Mouse (Mus musculus): ENCODE data around the gene Cptp. TPM values are rescaled to one million over a fixed set of nuclear protein-coding genes. Genes with fewer than 3 reads are reported as not detected.
A peak's percentile ranks its signal among the peaks of the same experiment; 100 is the strongest.

Cptp gene
- polyA plus RNA-seq (2014; fragmentation: Nextera tagmentation; extraction: Ambion mirVana) = 11.1 and 18.8 TPM in 2 replicates

DNA sequence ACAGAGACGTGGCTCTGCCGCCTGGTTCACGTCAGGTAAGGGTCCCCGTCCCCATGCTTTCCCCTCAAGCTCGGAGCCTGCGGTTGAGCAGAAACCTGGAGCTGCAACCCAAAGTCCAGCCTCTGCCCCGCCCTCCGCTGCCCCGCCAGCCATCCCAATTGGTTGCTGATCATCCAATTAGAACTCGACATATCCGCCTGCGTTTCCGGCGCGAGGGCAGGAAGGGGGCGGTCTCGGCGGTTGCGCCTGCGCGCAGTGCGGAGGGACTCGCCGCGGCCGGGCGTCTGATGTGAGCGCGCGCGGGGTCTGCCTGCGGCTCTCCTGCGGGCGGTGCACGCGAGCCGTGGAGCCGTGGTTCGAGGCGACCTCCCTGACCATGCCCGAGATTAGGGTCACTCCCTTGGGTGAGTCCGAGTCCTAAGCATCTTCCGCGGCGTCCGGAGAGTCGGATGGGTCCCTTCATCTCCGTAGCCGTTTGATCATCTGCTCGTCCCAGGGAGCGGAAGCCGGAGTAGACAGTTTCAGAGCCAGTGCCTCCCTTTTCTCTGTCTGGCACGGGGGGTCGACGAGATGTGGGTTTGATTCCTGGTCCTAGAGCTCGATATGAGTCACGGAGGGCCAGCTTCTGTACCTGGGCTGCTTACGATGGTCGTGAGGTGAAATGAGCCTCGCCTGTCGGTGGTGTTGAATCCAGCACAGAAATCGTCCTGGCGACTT, at the start of gene Cptp, which contains the start of gene Ints11:
Gene Cptp (minus strand): TSS at position 124 of the 717 bp plus-strand sequence.
Gene Ints11 (plus strand): TSS at position 230 of the 717 bp plus-strand sequence.
- H3K27me3 ChIP-seq (ENCODE audit: control insufficient read depth, insufficient read depth, low read length) = no peaks in the 10 kb centered on the region
- peak; percentile 97 for ATAC-seq (ENCODE audit: low FRiP score, low TSS enrichment)
- no peaks in the 10 kb centered on the region for H3K9me3 ChIP-seq (ENCODE audit: control insufficient read depth, low read length)
- H3K27ac ChIP-seq (ENCODE audit: low read depth, low read length) = peak within 1 kb of the TSS; percentile 31; the same call in 1 of the 2 replicates
- under 1% methylated on average over 63 of the region's 63 CpGs for WGBS
- H3K4me3 ChIP-seq (ENCODE audit: low read length) = peak within 1 kb of the TSS; percentile 73
- peak within 1 kb of the TSS; percentile 86 for H3K9ac ChIP-seq (ENCODE audit: low read depth, low read length)
- H3K4me2 ChIP-seq (replicated peaks; ENCODE audit: low read depth, low read length) = peak within 1 kb of the TSS; percentile 86
- H3K36me3 ChIP-seq (ENCODE audit: control insufficient read depth, insufficient read depth, low read length) = peaks cover 47% of the 10 kb centered on the region
- peaks cover 5% of the 10 kb centered on the region for H3K4me1 ChIP-seq (ENCODE audit: control insufficient read depth, insufficient read depth, low read length)

DNA sequence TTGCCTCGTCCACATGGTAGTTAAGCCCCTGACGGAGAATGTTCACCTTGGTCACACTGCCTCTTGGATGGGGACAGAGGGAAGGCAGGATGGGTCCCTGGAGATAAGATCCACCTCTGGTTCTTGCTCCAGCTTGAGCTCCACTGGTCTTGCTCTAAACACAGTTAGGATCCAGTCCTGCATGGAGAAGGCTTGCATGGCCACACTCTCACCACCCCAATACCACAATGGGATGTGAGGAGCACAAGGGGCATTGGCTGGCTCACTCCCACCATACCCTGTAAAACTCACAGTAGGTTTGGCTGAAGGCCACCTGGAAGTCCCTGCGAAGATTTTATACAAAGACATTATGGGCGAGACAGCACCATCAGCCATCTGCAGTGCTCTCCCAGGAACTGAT, 39.5 kb upstream of the Cptp start:
- peaks cover 17% of the 10 kb centered on the region for H3K36me3 ChIP-seq (ENCODE audit: control insufficient read depth, insufficient read depth, low read length)
- WGBS = 92% methylated on average over 4 of the region's 4 CpGs

DNA sequence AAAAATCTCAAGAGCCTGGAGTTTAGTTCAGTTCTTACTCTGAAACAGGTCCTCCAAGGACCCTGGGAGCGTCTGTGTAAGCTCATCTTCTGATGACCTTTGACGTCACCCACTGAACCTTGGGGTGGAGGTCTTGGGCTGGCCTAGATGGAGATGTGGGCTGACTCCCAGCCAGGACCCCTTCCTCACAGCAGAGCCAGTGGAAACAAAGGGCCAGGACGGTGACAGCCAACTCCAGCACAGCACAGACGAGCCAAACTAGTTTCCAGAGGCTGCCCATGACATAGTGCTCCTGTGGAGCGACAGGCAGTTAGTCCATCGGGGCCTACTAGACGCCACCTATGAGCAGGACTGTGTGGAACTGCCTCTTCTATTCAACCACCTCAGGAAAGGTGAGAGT, 39.0 kb upstream of the Cptp start:
- Histone ChIP-seq H3K4me1 (ENCODE audit: control insufficient read depth, insufficient read depth, low read length) (no peaks in the 10 kb centered on the region), H3K27ac (ENCODE audit: low read depth, low read length) (no peak overlapping the region), H3K36me3 (ENCODE audit: control insufficient read depth, insufficient read depth, low read length) (peaks cover 22% of the 10 kb centered on the region), H3K4me3 (ENCODE audit: low read length) (no peak overlapping the region), H3K4me2 (replicated peaks; ENCODE audit: low read depth, low read length) (no peak overlapping the region), H3K27me3 (ENCODE audit: control insufficient read depth, insufficient read depth, low read length) (no peaks in the 10 kb centered on the region), H3K9ac (ENCODE audit: low read depth, low read length) (no peak overlapping the region), H3K9me3 (ENCODE audit: control insufficient read depth, low read length) (no peaks in the 10 kb centered on the region)
- ATAC-seq (ENCODE audit: low FRiP score, low TSS enrichment) = no peak
- WGBS = 76% methylated on average over 7 of the region's 7 CpGs

More for the DNA sequence above, 39.5 kb upstream of the Cptp start:
- Histone ChIP-seq H3K27me3 (ENCODE audit: control insufficient read depth, insufficient read depth, low read length) (no peaks in the 10 kb centered on the region), H3K4me1 (ENCODE audit: control insufficient read depth, insufficient read depth, low read length) (no peaks in the 10 kb centered on the region), H3K4me2 (replicated peaks; ENCODE audit: low read depth, low read length) (no peak overlapping the region), H3K27ac (ENCODE audit: low read depth, low read length) (no peak overlapping the region), H3K4me3 (ENCODE audit: low read length) (no peak overlapping the region), H3K9ac (ENCODE audit: low read depth, low read length) (no peak overlapping the region), H3K9me3 (ENCODE audit: control insufficient read depth, low read length) (no peaks in the 10 kb centered on the region)
- ATAC-seq (ENCODE audit: low FRiP score, low TSS enrichment) = no peak

DNA sequence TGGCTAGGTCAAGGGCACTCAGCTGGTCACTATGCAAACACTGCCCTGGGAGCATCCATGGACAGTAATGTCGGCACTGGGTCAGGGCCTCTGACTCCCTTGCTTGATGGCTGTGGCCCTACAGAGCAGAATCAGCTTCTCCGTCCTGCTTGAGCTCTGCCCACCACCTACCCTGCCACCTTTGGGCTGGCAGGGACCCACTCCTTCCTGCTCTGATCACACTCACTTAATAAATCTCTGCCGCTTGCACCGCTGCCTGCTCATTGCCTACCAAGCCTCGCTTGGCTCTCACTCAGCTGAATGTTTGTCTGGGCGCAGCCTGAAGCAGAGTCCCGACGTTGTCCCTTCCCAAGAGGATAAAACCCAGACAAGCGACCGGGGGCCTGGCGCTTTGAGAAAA, 37.8 kb upstream of the Cptp start:
- no peak for ATAC-seq (ENCODE audit: low FRiP score, low TSS enrichment)
- 79% methylated on average over 11 of the region's 11 CpGs for WGBS
- no peak overlapping the region for H3K9ac ChIP-seq (ENCODE audit: low read depth, low read length)

DNA sequence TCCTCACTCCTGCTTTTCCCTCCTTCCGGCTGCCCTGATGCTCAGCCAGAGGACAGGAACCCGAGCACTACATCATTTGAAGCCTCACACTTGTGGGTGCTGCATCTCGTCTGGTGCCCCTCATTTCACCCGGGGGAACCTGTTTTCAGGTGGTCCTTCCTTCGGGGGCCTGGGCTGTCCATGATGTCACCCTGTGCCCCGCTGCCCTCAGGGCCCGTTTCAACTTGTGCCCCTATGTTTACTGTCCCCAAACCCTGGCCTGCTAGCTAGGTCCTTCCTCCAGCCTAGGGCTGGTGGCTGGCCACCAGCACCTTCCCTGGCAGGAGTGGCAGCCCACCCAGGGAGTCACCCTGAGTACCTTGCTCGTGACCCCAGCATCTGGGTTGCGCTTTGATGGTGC, 36.9 kb upstream of the Cptp start:
- Histone ChIP-seq H3K4me1 (ENCODE audit: control insufficient read depth, insufficient read depth, low read length) (no peaks in the 10 kb centered on the region), H3K27me3 (ENCODE audit: control insufficient read depth, insufficient read depth, low read length) (no peaks in the 10 kb centered on the region), H3K36me3 (ENCODE audit: control insufficient read depth, insufficient read depth, low read length) (peaks cover 43% of the 10 kb centered on the region), H3K9ac (ENCODE audit: low read depth, low read length) (no peak overlapping the region), H3K4me2 (replicated peaks; ENCODE audit: low read depth, low read length) (no peak overlapping the region), H3K9me3 (ENCODE audit: control insufficient read depth, low read length) (no peaks in the 10 kb centered on the region), H3K27ac (ENCODE audit: low read depth, low read length) (no peak overlapping the region), H3K4me3 (ENCODE audit: low read length) (no peak overlapping the region)
- ATAC-seq (ENCODE audit: low FRiP score, low TSS enrichment) = no peak
- 81% methylated on average over 9 of the region's 9 CpGs for WGBS

More for the DNA sequence above, 37.8 kb upstream of the Cptp start:
- Histone ChIP-seq H3K9me3 (ENCODE audit: control insufficient read depth, low read length) (no peaks in the 10 kb centered on the region), H3K4me2 (replicated peaks; ENCODE audit: low read depth, low read length) (no peak overlapping the region), H3K27ac (ENCODE audit: low read depth, low read length) (no peak overlapping the region), H3K36me3 (ENCODE audit: control insufficient read depth, insufficient read depth, low read length) (peaks cover 34% of the 10 kb centered on the region), H3K4me1 (ENCODE audit: control insufficient read depth, insufficient read depth, low read length) (no peaks in the 10 kb centered on the region), H3K4me3 (ENCODE audit: low read length) (no peak overlapping the region), H3K27me3 (ENCODE audit: control insufficient read depth, insufficient read depth, low read length) (no peaks in the 10 kb centered on the region)

DNA sequence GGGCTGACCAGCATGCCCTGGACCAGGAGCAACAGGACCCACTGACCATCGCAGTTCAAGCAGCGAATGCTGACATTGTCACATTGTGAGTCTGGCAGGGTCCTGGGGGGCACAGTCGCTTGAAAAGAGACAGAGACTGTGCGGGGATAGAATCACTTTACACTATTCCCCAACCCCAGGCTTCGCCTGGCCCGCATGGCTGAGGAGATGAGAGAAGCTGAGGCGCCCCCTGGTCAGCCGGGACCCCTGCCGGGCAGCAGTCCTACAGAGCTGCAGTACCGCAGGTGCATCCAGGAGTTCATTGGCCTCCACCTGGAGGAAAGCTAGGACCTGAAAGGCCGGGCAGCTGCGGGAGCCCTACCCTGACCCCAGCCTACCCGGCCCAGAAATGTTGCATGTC, 36.4 kb upstream of the Cptp start:
- Histone ChIP-seq H3K9me3 (ENCODE audit: control insufficient read depth, low read length) (no peaks in the 10 kb centered on the region), H3K27ac (ENCODE audit: low read depth, low read length) (no peak overlapping the region), H3K27me3 (ENCODE audit: control insufficient read depth, insufficient read depth, low read length) (no peaks in the 10 kb centered on the region), H3K4me1 (ENCODE audit: control insufficient read depth, insufficient read depth, low read length) (no peaks in the 10 kb centered on the region), H3K9ac (ENCODE audit: low read depth, low read length) (no peak overlapping the region), H3K4me3 (ENCODE audit: low read length) (no peak overlapping the region), H3K36me3 (ENCODE audit: control insufficient read depth, insufficient read depth, low read length) (peaks cover 45% of the 10 kb centered on the region), H3K4me2 (replicated peaks; ENCODE audit: low read depth, low read length) (no peak overlapping the region)
- 87% methylated on average over 13 of the region's 13 CpGs for WGBS
- no peak for ATAC-seq (ENCODE audit: low FRiP score, low TSS enrichment)

DNA sequence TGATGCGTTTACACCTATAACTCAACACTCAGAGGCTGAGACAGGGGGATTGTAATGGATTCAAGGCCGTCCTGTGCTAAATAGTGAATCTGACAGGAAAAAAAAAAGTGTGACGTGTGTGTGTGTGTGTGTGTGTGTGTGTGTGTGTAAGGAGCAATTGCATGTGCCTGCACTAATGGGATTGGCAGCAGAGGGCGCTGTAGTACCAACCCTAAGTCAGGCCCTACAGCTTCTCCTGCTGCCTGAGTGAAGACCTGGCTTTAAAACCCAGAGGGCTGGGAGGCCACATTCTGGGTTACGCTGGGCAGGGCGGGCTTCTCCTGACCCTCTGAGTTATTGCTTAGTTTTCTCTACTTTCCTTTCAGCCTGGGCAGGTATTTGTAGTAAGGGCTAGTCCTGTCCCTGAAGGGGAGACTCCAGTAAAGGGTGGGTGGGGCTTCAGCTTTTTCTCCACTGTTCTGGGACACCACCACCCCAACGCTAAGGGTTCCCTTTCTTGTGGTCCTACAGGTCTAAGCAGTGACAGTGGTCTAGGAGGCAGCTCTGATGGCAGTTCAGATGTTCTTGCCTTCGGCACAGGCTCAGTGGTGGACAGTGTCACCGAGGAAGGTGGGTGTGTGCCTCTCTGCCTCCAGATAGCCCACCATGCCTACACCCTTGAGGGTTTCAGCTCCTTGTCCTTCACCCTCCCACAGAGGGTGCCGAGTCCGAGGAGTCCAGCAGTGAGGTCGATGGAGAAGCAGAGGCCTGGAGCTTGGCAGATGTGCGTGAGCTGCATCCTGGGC, 35.3 kb upstream of the Cptp start:
- 91% methylated on average over 13 of the region's 13 CpGs for WGBS
- Histone ChIP-seq H3K36me3 (ENCODE audit: control insufficient read depth, insufficient read depth, low read length) (peaks cover 51% of the 10 kb centered on the region), H3K4me2 (replicated peaks; ENCODE audit: low read depth, low read length) (no peak overlapping the region), H3K9me3 (ENCODE audit: control insufficient read depth, low read length) (no peaks in the 10 kb centered on the region), H3K27me3 (ENCODE audit: control insufficient read depth, insufficient read depth, low read length) (no peaks in the 10 kb centered on the region), H3K4me3 (ENCODE audit: low read length) (no peak overlapping the region), H3K4me1 (ENCODE audit: control insufficient read depth, insufficient read depth, low read length) (no peaks in the 10 kb centered on the region), H3K27ac (ENCODE audit: low read depth, low read length) (no peak overlapping the region), H3K9ac (ENCODE audit: low read depth, low read length) (no peak overlapping the region)
- ATAC-seq (ENCODE audit: low FRiP score, low TSS enrichment) = no peak

DNA sequence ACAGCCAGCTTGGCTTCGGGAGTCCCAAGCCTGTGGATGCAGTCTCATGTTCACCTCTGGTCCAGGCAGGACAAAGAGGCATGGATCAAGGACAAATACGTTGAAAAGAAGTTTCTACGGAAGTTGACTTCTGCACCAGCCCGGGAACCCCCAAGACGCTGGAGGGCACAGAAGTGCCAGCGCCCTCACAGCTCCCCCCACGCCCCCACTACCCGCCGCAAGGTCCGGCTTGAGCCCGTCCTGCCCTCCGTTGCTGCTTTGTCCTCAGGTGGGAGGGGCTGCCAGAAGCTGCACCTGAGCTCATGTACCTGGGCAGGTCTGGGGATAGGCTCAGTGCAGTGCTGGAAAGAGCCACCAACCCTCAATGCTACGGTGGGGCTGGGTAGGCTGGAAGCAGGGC, 34.0 kb upstream of the Cptp start:
- H3K4me3 ChIP-seq (ENCODE audit: low read length) = no peak overlapping the region
- WGBS = 95% methylated on average over 13 of the region's 13 CpGs
- no peaks in the 10 kb centered on the region for H3K9me3 ChIP-seq (ENCODE audit: control insufficient read depth, low read length)
- H3K27ac ChIP-seq (ENCODE audit: low read depth, low read length) = no peak overlapping the region
- peaks cover 54% of the 10 kb centered on the region for H3K36me3 ChIP-seq (ENCODE audit: control insufficient read depth, insufficient read depth, low read length)
- no peaks in the 10 kb centered on the region for H3K4me1 ChIP-seq (ENCODE audit: control insufficient read depth, insufficient read depth, low read length)
- no peak overlapping the region for H3K9ac ChIP-seq (ENCODE audit: low read depth, low read length)
- H3K4me2 ChIP-seq (replicated peaks; ENCODE audit: low read depth, low read length) = no peak overlapping the region
- no peaks in the 10 kb centered on the region for H3K27me3 ChIP-seq (ENCODE audit: control insufficient read depth, insufficient read depth, low read length)
- ATAC-seq (ENCODE audit: low FRiP score, low TSS enrichment) = no peak

DNA sequence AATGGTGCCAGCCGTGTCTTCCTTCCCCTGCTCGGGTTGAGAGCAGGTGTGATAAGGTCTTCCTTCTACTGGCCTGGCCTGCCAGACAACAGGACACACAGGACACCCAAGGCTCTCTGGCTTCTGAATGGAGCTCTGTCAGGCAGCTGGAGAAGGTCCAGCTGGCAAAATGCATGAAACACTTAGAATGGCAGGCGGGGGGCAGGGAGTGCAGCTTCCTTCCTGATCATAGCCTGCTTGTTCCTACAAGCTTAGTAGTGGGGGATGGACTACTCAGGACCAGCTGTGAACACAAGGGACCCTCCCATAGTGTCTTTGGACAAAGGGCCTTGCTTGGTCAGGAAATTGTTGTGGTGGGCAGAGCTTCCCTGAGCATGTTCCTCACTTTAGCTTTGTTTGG, 32.0 kb upstream of the Cptp start:
- no peaks in the 10 kb centered on the region for H3K4me1 ChIP-seq (ENCODE audit: control insufficient read depth, insufficient read depth, low read length)
- H3K4me3 ChIP-seq (ENCODE audit: low read length) = no peak overlapping the region
- H3K4me2 ChIP-seq (replicated peaks; ENCODE audit: low read depth, low read length) = no peak overlapping the region
- H3K9me3 ChIP-seq (ENCODE audit: control insufficient read depth, low read length) = no peaks in the 10 kb centered on the region
- H3K27ac ChIP-seq (ENCODE audit: low read depth, low read length) = no peak overlapping the region
- peaks cover 54% of the 10 kb centered on the region for H3K36me3 ChIP-seq (ENCODE audit: control insufficient read depth, insufficient read depth, low read length)
- no peak overlapping the region for H3K9ac ChIP-seq (ENCODE audit: low read depth, low read length)
- H3K27me3 ChIP-seq (ENCODE audit: control insufficient read depth, insufficient read depth, low read length) = no peaks in the 10 kb centered on the region
- 77% methylated on average over 3 of the region's 3 CpGs for WGBS
- 0 out of 2 replicates have a peak, but pooled peaks have one; percentile 24 for ATAC-seq (ENCODE audit: low FRiP score, low TSS enrichment)
